Mouse (Mus musculus) E14TG2a.4 (cell line): ENCODE data around the gene Picalm.

ENCODE experiments used
- CTCF ChIP-seq: conservative IDR thresholded peaks from 2 replicates; pipeline ENCODE4 v1.5.1; 2014; ENCODE audit warnings: low read length
- NANOG ChIP-seq: IDR thresholded peaks from 2 replicates; pipeline ENCODE4 v1.6.1; 2014; ENCODE audit warnings: borderline replicate concordance, low read length, mixed read lengths
- POU5F1 ChIP-seq: IDR thresholded peaks from 2 replicates; pipeline ENCODE4 v1.6.1; 2014; ENCODE audit warnings: low read length, borderline replicate concordance

- TF ChIP-seq POU5F1 (no peak), CTCF (no peak), NANOG (no peak)
Observed at GRCm38 (mm10) chr7:90203914-90204313, 73.9 kb downstream of the Picalm start.
